Mouse (Mus musculus) layer of hippocampus, adult 9-11 months (tissue): ENCODE results near the gene Zfp423.

ENCODE experiments used
- DNase-seq: peaks from one replicate; pipeline ENCODE4 v3.0.0; 2022

The Zfp423 gene

GRCm38 (mm10) chr8:87740946-87741530, 218.4 kb downstream of the Zfp423 start:
- no peak for DNase-seq

DNA sequence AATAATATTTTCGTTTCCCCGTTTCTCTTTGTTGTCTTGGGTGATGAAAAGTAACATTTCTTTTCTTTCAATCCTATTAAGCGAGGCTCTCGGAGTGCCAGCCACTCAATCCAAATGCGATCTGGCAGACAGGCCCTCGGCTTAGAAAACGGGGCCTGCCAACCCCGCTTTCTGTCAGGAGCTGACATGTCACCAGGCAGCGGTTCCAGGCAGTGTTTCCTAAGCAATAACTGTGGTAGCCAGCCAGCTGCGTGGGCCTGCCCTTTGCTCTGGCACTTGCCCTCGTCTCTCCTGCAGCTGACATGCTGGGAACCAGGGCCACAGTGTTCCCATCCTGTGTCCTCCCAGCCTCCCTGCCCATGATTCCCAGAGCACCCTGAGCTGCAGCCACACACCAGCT, 221.5 kb downstream of the Zfp423 start:
- no peak for DNase-seq

- DNase-seq = no peak
Measured at GRCm38 (mm10) chr8:87734902-87735301, 224.5 kb downstream of the Zfp423 start.

DNA sequence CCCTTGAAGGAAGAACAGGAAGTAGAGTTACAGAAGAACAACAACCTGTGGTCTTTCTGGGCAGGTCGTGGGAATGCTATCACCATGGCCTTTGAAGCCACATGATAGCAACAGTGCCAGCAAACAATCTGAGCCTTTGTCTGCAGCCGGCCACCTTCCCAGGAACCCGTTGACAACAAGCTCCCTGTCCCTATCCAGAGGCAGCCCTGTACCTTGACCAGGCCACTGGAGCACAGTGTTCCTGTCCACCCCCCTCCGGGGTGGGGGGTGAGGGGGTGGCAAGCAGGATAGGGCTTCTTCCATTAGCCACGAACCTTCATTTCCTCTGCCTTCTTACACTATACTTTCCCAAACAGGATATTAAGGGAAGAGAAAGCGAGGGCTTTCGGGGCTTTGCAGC, 224.9 kb downstream of the Zfp423 start:
- no peak for DNase-seq

GRCm38 (mm10) chr8:87731062-87731461, 228.3 kb downstream of the Zfp423 start:
- DNase-seq = peak; percentile 67

GRCm38 (mm10) chr8:87723015-87723414, 236.4 kb downstream of the Zfp423 start:
- DNase-seq = no peak

DNA sequence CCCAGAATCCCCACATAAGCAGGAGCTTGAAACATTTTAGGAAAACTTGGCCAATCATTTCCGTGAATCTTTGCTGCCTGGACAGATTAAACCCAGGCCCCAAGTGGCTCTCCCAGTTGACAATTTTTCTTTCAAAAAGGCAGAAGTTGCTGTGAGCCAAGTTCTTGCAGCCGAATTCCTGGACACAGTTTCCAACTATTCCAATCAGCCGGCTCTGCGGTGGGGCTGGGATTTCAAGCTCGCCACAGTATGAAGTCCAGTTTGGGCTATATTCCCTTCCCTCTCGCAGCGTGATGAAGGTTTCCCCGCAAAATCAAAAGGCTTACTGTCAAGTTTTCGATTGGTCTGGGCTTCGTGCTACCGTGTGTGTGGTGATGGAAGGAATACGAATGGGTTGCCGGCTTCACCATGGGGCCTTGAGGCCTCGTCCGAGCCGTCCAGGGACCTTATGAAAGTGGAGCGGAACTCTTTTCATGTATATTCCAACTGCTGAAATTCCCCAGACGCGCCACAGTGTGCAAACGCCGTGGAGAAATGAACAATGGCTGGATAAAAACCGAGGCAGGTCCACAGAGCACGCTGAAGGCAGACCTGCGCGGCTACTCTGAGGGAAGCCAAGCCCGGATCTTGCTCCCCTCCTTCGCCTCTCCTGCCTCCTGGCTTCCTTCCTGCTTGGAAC, 240.1 kb downstream of the Zfp423 start:
- no peak for DNase-seq

DNA sequence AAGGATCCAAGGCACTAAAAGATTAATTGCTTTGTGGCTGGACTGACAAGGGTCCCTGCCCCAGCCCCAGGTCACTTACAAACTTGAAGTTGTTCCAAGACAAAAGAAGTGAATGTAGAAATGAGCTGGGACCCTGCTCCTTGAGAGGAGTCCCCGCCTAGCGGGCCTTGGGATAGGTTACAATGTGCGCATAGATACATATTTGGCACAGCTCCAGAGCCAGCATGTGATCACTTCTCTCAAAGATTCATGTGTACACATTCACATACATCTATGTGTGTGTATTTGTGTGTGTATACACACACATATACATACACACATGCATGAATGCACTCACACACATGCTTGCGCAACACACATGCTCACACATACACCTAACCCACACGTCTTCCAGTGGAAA, 241.9 kb downstream of the Zfp423 start:
- no peak for DNase-seq

GRCm38 (mm10) chr8:87716726-87717248, 242.6 kb downstream of the Zfp423 start:
- no peak for DNase-seq

GRCm38 (mm10) chr8:87715731-87716682, 243.4 kb downstream of the Zfp423 start:
- peak; percentile 63 for DNase-seq

- no peak for DNase-seq
Measured at GRCm38 (mm10) chr8:87713946-87714345, 245.4 kb downstream of the Zfp423 start.

- DNase-seq = no peak
Measured at GRCm38 (mm10) chr8:87711955-87712354, 247.4 kb downstream of the Zfp423 start.

GRCm38 (mm10) chr8:87708127-87708637, 251.2 kb downstream of the Zfp423 start:
- DNase-seq = no peak

DNA sequence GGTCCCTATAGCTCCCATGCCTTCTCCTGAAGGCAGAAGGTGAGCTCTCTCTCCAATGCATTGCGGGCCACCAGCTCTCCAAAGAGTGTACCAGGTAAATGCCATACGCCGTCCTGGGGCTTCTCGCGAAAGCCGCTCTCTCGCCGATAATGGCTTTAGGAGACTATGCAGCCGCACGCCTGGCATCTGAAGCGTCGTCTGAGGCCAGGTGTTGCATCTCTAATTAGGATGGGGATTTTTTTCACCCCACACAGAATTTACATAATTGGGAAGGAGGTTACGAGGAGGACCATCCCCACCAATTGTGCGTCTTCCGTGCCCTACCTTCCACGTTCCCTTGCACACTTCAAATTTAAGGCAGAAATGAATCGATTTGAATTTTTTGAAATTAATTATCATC, 252.2 kb downstream of the Zfp423 start:
- DNase-seq = no peak

DNA sequence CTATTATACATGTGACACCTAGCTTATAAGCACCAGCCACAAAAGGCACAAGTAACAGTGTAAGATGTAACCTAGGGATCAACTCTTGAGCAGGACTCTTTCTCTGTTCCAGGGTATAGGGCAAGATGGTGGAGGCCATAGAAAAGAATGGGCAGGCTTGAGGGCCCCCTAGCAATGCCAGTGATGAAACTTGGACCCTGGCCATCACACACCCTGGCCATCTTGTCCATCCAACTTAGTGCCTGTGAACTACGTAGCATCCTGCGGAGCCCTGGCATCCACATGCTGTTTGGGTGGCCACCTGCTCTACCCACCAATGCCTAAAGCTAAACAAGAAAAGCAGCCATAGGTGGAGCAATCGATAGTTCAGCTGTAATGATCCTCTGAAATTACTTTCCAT, 254.6 kb downstream of the Zfp423 start:
- no peak for DNase-seq

DNA sequence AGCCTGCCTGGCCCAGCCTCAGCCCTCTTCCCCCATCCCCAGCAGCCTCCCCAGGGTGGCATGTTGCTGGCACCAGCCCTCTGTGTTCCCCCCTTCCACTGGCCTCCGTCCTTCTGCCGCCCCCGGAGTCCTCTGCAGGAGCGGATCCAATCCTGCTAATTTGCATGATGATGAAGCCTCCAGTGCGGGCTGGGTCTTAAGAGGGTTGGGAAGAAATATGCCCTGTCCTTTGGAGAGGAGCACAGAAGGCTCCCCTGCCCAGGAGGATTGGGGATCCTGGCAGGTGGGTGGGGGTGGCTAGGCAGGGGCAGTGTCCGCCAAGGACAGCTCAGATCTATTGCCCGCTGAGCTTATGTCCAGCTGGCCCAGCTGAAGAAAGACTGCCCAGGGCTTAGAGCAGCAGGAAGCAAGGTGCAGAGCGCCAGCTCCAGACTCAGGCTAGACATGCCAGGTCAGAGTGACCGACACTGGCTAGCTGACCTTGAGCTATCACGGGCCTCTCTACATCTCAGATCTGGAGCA, 256.5 kb downstream of the Zfp423 start:
- no peak for DNase-seq

DNA sequence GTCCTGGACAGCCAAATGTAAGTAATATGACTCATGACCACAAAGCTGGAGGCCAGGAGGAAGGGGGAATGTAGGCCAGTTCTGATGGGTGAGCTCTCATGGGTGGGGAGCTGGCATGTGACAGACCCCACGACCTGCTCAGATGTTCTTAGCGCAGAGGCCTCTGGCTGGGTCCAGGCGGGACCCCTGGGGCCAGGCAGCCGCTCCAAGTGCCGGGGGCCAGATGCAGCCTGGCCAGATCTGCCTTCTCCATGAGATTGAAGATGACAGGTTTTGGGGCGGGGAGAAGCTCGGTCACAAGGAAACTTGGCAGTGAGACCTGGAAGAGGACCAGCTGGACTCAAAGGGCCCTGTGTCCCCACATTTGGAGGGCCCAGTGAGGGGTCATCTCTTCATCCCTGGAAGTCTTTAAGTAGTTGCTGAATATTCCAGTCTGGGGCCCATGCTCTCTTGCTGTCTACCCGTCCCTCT, 257.3 kb downstream of the Zfp423 start:
- DNase-seq = peak; percentile 22

DNA sequence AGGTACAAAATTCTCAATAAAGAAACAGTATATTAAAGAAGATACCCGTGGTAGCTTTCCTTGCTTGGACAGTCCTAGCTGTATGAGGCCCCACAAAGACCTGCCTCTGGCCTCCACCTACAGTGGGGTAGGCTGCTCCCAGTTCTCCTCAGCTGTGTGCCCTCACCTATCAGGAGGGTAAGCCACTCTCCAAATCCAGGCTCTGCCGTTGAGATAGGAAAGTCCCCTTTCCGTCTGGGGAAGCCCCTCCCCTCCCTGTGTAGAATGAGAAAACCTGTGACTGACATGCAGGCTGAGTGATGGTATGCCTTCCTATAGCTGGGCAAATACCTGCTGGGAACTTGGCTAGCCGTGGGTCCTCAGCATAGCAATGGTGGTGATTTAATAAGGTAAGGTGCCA, 257.8 kb downstream of the Zfp423 start:
- no peak for DNase-seq

GRCm38 (mm10) chr8:87700321-87700720, 259.1 kb downstream of the Zfp423 start:
- no peak for DNase-seq

GRCm38 (mm10) chr8:87697127-87697526, 262.3 kb downstream of the Zfp423 start:
- DNase-seq = no peak

- no peak for DNase-seq
Measured at GRCm38 (mm10) chr8:87693741-87694140, 265.7 kb downstream of the Zfp423 start.
